Mouse (Mus musculus): ENCODE measurements around the gene Ogdh.

DNA sequence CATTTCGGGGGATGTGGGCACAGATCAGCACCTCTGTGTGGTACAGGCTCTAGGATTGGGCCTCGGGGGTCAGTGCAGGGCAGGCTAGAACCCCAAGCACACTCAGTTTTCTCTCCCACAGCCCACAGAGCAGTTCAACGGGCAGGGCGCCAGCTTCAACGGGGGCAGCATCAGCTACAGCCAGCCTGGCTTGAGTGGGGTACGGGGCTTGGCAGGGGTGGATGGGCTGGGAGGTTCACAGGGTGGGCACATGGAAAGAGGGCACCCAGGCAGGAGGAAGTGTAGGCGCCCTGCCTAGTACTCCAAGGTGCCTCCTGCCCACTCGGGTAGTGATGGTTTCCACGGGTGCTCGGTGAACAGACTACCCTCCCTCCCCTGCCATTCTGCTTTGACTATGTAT lies 106.7 kb downstream of the Ogdh start:
- no peak for TF ChIP-seq TAL1 (conservative IDR thresholded peaks at IDR 0.05; ENCODE audit: low read depth, low read length)
- no peak for TF ChIP-seq CTCF (IDR thresholded peaks at IDR 0.05; ENCODE audit: low read depth, low read length)
